Mouse (Mus musculus) right cerebral cortex, adult 2 months (tissue): ENCODE measurements around the gene Ewsr1.
A peak's percentile ranks its signal among the peaks of the same experiment; 100 is the strongest.

Experiments
- DNase-seq, 2 experiments: peaks; one replicate each; pipeline ENCODE4 v3.0.0; 2021 to 2022; ENCODE audit warnings: low spot score in 2 of 2

Gene Ewsr1

GRCm38 (mm10) chr11:5098736-5099542 is at the start of gene Ewsr1, which contains the start of gene Rhbdd3:
Ewsr1 (minus strand) TSS chr11:5099266.
Rhbdd3 (plus strand) TSS chr11:5098926.
- peak; percentile 96 to 98 for DNase-seq

- DNase-seq: no peak
Observed at GRCm38 (mm10) chr11:5145600-5145999, 46.5 kb upstream of the Ewsr1 start.

GRCm38 (mm10) chr11:5141965-5142364 is 42.9 kb upstream of the Ewsr1 start:
- no peak for DNase-seq

GRCm38 (mm10) chr11:5141252-5141651 is 42.2 kb upstream of the Ewsr1 start:
- DNase-seq: no peak

GRCm38 (mm10) chr11:5140619-5141018 is 41.6 kb upstream of the Ewsr1 start:
- no peak for DNase-seq

GRCm38 (mm10) chr11:5139372-5139771 is 40.3 kb upstream of the Ewsr1 start:
- DNase-seq: no peak

GRCm38 (mm10) chr11:5138642-5139041 is 39.6 kb upstream of the Ewsr1 start:
- no peak for DNase-seq

GRCm38 (mm10) chr11:5135914-5136313 is 36.8 kb upstream of the Ewsr1 start:
- no peak for DNase-seq

- DNase-seq: no peak
Observed at GRCm38 (mm10) chr11:5132751-5133150, 33.7 kb upstream of the Ewsr1 start.

GRCm38 (mm10) chr11:5130111-5130665 is 31.1 kb upstream of the Ewsr1 start:
- no peak for DNase-seq

GRCm38 (mm10) chr11:5129035-5129480 is 30.0 kb upstream of the Ewsr1 start:
- no peak for DNase-seq

- DNase-seq: no peak
Observed at GRCm38 (mm10) chr11:5125713-5126112, 26.6 kb upstream of the Ewsr1 start.

- peak; percentile 91 to 93 for DNase-seq
Observed at GRCm38 (mm10) chr11:5114931-5115581, 16.0 kb upstream of the Ewsr1 start.

- no peak for DNase-seq
Observed at GRCm38 (mm10) chr11:5113645-5114044, 14.6 kb upstream of the Ewsr1 start.

- DNase-seq: no peak
Observed at GRCm38 (mm10) chr11:5109441-5109840, 10.4 kb upstream of the Ewsr1 start.

- DNase-seq: no peak
Observed at GRCm38 (mm10) chr11:5103986-5104509, 5.0 kb upstream of the Ewsr1 start.

GRCm38 (mm10) chr11:5102384-5102783 is 3.3 kb upstream of the Ewsr1 start:
- DNase-seq: no peak

- no peak for DNase-seq
Observed at GRCm38 (mm10) chr11:5101641-5102040, 2.6 kb upstream of the Ewsr1 start.

- no peak for DNase-seq
Observed at GRCm38 (mm10) chr11:5100801-5101200, 1.7 kb upstream of the Ewsr1 start.

- DNase-seq: no peak
Observed at GRCm38 (mm10) chr11:5100283-5100682, 1.2 kb upstream of the Ewsr1 start.

GRCm38 (mm10) chr11:5099576-5100183 is 614 bp upstream of the Ewsr1 start:
- DNase-seq: peak; percentile 77 to 85
